Mouse (Mus musculus) layer of hippocampus, postnatal 25 days (tissue): ENCODE measurements around the gene Thy1. TPM values are rescaled to one million over a fixed set of nuclear protein-coding genes. Genes with fewer than 3 reads are reported as not detected.
A peak's percentile ranks its signal among the peaks of the same experiment; 100 is the strongest.

Experiments used
- DNase-seq, 2 experiments: peaks; one replicate each; pipeline ENCODE4 v3.0.0; 2022; ENCODE audit warnings: mixed read lengths in 2 of 2, low spot score in 1 of 2; ENCODE audit errors: extremely low spot score in 1 of 2
- total RNA-seq, 2 experiments: library from RNA; stranded (reverse); gene quantifications; 2 replicates each; pipeline ENCODE4 v1.2.3; 2021

Thy1 gene
- total RNA-seq = 100 to 1,000 TPM; 833 to 928 TPM

DNA sequence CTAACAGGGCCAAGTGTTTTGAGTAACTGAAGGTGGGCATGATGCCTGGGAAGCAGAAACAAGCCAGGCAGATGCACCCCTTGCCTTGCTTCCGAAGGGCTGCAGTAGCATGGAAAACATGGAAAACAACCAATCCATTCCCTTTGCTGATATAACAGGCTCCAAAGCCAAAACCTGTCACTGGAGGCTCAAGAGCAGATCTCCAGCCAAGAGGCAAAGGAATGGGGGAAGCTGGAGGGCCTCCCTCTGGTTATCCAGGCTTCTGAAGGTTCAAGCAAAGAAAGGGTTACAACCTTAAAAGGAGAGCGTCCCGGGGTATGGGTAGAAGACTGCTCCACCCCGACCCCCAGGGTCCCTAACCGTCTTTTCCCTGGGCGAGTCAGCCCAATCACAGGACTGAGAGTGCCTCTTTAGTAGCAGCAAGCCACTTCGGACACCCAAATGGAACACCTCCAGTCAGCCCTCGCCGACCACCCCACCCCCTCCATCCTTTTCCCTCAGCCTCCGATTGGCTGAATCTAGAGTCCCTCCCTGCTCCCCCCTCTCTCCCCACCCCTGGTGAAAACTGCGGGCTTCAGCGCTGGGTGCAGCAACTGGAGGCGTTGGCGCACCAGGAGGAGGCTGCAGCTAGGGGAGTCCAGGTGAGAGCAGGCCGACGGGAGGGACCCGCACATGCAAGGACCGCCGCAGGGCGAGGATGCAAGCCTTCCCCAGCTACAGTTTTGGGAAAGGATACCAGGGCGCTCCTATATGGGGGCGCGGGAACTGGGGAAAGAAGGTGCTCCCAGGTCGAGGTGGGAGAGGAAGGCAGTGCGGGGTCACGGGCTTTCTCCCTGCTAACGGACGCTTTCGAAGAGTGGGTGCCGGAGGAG, at the start of gene Thy1:
Thy1 (plus strand) TSS at position 549 of the 872 bp plus-strand sequence.
- peak; percentile 65 to 68 for DNase-seq

DNA sequence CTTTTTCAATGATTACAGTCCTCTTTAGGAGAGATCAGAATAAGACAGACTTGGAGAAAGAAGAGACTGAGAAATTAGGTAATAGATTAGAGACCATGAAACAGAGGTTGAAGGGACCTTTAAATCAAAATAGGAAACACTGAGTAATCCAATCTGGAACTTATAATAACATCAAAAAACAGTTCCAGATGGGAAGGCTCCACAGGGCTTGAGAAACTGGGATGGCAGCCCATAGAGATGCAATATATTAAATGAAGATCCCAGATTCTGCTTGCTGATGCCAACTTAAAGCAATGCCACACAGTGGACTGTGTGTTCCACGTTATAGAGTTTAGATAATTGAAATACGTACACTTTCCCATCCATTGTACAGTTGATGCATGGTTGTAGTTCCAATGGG, 45.5 kb upstream of the Thy1 start:
- no peak for DNase-seq

DNA sequence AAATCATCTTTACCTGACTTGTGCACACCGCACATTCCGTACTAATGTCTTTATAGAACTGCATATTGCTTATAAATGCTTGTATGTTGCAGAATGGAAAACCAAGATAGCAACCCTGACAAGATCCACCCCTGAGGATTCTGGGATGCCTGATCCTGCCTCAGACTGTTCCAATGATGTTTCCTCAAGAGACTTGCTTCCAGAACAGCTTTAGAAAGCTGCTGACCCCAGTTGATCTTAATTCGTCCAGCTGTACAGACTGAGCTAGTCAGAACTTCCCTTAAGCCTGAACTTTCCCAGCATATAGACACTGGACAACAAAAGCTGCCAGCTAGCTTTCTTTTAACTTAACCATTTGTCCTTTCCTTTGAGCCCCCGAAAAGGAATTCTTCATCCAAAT, 44.3 kb upstream of the Thy1 start:
- no peak for DNase-seq

DNA sequence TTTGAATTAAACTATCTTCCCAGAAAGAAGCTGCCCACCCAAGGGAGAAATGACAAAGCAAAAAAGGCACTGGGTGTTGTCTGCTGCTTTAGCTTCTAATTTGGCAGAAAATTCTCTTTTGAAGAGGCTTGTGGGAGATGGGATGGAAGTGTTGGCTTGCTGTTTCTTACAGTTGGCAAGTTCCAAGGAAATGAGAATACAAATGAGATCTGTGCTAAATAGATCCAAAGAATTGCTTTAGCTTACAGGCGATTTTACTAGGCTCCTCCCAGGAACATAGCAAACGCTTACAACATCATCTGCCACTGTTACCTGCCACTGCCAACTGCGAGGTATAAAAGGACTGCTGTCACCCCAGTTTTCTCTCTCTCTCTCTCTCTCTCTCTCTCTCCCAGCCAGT, 38.8 kb upstream of the Thy1 start:
- DNase-seq = no peak

DNA sequence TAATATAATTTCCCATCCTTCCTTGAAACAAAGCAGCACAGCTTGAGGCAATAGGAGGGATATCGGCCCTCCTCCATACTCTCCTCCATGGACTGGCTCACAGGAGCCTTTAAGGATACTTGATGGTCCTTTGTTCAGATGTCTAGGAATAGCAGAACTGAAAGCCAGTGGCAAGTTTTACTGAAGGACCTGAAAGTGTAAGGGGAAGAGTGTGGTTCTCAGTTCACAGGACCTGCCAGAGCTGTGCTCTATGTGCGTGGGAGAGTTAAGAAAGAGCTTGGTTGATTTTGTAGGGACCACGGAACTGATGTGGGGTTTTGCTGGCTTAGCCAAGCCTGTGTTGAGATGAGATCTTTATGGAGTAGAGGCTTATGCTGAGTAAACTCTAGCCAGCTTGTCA, 37.9 kb upstream of the Thy1 start:
- no peak for DNase-seq

DNA sequence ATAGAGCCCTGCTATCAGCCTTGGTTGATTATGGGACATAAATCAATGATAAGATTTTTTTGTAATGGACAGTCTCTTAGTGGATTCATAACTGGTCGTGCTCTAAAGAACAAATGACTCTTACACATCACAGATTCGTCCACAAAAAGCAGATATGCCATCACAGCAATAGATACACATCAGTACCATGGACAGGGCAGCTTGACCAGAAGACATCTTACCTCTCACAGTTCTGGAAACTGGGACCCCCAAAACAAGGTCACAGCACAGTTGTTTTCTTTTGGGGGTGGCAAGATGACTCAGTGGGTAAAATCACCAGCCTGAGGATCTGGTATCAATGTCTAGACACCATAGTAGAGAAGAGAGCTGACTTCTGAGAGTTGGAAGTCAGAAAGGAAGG, 35.9 kb upstream of the Thy1 start:
- no peak for DNase-seq

DNA sequence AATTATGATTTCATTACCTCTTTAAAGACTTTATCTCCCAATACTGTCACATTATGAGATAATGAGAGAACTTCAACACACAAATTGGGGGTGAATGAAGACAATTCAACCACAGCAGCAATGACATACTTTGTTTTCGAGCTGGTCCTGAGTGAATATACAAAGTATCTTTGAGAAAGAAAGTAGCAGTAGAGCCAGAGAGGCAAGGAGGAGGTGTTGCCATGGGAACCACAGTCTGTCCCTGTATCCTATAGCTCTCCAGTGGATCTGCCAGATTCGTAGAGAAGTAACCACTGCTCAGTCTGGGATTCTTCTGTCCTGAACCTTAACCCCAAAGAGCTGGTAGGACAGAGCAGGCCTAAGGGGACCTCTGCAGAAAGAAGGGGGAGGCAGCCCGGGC, 35.2 kb upstream of the Thy1 start:
- DNase-seq = no peak

DNA sequence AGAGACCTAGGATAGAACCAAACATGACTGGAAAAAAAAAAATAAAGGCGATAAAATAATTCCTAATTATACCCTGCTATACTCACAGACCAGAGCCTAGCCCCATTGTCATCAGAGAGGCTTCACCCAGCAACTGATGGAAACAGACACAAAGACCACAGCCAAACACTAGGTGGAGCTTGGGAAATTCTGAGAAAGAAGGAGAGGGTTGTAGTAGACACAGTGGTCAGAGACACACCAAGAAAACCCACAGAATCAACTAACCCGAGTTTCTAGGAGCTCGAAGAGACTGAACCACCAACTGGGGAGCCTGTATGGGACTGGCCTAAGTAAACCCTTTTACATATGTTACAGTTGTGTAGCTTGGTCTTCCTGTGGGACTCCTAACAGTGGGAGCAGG, 32.3 kb upstream of the Thy1 start:
- DNase-seq = no peak

DNA sequence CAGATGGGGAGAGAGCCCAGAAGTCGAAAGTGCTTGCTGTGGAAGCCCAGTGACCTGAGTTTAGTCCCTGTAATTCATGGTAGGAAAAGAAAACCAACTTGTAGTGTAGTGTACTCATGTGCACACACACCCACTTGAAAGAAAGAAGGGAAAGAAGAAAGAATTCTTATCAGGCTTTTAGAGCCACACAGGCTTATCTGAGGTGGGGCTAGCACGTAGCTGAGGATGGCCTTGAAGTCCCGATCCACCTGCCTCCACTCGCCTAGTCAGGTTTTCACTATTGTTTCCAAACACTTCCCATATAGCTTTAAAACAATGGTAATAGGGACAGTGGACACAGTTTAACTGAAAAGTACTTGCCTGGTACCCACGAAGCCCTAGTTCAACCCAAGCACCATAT, 31.5 kb upstream of the Thy1 start:
- no peak for DNase-seq

DNA sequence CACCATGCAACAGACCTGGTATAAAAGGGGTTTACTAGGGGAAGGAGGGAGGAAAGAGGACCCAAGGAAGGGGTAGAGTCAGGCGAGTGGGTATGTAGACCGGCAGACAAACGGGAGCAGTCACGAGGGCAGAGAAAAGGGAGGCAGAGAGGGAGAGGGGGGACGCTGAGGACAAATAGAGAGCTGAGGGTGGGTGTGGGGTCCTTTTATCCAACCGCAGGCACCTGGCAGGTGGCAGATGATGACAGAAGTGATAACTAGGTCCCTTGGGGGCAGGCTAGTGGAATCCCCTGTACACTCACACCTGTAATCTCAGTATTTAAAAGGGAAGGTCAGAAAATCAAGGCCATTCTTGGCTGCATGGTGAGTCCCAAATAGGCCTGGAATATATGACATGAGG, 31.0 kb upstream of the Thy1 start:
- no peak for DNase-seq

DNA sequence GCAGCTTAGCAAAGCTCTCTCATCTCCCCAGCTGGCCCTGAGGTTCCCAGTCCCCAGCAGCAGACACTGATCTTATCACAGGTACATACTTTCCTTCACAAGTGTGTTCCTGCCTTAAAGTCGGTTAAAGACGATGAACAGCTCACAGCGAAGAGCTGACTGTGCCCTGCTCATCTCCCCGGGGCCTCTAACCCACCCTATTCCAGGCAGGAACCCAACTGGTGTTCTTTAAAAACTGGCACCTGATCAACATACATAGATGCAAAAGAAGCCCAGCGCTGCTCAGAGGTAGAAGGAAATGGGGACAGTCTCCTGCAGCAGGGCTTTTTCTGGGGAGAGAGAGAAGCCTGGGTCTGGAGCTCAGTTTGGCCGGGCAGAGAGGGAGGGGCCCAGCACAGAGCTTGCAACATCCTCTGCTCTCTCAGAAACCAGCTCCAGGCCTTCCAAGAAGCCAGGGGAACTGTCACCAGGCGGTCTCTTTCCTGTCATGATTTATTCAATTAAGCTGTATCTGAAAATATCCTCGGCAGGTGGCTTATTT, 30.4 kb upstream of the Thy1 start:
- no peak for DNase-seq

DNA sequence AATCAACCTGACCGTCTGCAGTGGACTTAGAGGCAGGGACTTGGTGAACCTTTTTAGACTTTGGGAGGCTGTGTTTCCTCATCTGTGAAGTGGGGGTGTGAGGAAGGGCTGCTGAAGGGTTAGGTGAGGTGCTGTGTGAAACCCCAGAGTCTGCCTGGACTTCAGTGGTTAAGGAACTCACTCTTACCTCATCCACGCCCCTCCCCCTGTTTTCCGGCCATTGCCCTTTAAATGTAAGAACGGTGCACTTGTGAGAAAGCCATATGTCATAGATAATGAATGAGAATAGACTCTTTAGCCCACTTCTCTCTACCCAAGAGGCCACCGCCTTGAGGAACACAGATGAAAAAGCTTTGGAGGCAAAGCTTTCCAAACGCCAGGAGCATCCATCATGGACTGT, 29.4 kb upstream of the Thy1 start:
- DNase-seq = no peak

DNA sequence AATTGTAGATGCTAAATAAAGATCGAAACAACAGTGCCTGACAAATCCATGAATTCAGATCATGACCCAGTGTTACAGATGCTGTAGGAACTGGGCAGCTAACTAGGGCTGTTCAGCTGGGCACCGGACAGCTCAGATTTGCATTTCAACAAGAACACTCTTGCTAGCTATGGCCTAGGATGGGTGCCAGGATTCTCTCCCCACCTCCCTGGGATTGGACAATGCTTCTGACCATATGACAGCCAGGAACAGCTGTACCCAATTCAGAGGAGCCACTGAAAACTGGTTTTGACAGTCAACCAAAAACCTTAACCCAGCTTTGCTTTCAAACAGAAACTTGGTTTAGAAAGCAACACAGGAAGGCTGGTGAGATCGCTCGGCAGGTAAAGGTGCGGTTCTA, 26.9 kb upstream of the Thy1 start:
- DNase-seq = no peak

DNA sequence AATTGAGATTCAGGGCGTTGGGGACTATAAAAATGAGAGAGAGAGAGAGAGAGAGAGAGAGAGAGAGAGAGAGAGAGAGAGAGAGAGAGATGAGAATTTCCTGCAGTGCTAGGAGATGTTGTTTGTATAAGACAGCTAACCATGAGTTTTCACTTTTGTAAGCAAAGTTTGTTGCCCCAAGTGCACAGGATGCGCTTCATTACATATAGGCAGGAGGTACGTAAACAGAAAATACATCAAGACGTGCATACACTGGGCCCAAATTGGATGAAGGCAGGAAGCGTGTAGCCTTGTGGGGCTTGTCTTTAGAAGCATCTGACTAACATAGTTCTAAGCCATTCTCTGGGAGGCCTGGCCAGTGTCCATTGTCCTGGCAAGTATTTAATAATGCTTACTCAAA, 25.3 kb upstream of the Thy1 start:
- DNase-seq = no peak

DNA sequence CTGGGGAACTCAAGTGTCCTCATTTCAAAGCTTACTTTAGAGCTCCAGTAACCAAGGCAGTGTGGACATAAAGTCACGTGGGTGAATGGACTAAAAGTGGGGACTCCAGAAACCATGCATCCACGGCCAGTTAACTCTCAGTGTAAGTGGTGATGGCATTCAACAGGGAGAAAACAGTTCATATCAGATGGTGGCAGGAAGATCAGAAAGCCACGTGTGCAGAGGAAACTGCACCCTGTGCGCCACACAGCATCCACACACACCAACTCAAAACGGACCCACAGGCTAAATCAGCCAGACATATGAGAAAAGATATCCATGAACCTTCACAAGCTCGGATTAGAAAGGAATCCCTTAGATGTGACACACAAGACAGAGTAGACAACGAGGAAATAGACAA, 23.2 kb upstream of the Thy1 start:
- DNase-seq = no peak

DNA sequence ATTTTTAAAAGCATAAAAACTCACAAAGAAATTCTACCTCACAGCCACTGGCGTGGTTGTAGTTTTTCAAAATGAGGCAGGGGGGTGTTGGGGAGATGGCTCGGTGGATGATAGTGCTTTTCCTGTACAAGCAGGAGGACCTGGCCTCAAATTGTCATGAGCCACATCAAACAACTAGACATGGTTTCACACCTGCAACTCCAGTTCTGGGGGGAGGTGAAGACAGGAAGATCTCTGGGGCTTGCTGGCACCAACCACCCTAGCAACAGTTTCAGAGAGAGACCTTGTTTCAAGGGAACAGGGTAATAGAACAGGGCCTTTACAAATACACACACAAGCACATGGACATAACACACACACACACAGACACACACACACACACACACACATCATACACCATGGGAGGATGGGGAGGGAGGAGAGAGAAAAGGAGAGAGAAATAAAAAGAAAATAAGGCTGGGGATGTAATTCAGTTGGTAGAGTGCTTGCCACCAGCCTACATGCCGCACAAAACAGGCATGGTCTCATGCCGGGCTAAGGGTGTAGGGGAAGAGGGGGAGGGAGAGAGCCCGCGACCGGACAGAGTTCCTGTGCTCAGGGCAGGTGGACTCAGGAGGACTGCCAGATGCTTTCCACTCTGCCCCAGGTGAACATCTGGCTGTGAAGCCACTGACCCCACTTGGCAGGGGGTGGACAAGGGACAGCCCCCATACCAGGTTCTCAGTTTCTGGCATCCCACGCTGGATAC, 20.9 kb upstream of the Thy1 start:
- DNase-seq = no peak

DNA sequence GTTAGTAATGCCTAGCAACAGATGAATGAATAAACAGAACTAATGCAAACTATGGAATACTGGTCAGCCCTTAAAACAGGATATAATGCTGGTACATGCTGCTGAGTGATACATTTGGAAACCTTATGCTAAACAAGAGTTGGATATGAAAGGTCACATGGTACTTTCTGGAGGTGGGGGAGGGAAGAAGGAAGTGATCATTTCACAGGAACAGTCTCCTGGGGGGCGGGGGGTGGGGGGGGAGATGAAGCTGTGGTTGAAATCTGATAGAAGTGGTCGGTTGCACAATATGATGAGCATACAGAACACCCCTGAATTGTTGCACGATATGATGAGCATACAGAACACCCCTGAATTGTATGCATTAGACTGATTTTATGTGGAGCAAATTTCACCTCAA, 19.1 kb upstream of the Thy1 start:
- DNase-seq = no peak

DNA sequence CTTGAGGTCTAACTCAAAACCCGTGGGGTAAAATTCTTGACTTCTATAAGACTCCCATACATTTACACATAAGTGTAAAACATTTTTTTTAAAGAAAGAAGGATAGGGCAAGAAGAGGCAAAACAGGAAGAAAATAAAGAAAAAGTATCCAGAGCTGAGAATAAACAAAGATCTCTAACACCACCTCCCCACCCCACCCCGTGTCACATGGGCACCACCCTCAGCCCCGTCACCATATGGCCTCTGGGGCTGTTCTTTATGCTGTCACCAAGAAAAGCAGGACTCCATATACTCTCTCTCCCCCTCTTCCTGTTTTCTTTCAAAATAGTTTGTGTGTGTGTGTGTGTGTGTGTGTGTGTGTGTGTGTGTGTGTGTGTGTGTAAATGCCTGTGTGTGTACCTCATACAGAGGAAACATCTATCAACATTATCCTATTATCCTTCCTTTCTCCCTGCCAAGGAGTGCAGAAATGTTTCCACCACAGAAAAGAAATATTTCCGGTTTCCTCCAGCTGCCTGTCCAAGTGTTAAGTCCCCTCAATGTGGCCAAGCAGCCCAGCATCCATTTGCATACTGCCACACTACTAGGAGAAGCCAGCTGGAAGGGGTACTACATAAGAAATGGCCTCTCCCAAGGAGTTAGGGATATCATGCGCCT, 13.5 kb upstream of the Thy1 start:
- DNase-seq = no peak

DNA sequence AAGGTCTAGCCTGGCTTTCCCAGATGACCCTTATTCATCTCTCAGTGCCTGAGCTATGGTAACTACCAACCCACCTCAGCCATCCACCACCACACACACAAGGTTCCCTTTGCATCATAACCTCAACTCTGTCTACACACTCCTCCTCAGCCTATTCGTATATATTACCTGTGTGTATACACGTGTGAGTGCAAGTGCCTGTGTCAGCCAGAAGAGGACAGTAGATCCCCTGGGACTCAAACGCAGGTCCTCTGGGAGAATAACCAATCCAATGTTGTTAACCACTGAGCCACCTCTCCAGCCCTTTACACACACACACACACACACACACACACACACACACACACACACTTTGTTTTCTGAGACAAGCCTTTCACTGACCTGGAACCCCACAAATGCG, 12.5 kb upstream of the Thy1 start:
- no peak for DNase-seq

DNA sequence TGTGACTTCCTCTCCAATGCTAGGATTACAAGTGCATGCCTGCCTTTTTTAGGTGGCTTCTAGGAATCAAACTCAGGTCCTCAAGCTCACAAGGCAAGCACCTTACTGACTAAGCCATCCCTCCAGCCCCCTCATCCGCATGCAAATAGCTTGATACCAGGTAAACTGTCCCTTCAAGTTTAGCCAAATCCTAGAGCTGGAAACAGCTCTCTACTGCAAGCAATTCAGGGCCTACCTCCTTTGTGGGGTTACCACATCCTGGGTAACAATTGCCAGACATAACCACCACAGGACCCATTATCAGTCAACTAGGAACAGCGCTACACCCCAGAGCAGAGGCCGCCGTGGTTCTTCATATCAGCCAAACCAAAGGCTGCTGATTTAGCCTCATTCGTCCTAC, 12.1 kb upstream of the Thy1 start:
- DNase-seq = no peak

DNA sequence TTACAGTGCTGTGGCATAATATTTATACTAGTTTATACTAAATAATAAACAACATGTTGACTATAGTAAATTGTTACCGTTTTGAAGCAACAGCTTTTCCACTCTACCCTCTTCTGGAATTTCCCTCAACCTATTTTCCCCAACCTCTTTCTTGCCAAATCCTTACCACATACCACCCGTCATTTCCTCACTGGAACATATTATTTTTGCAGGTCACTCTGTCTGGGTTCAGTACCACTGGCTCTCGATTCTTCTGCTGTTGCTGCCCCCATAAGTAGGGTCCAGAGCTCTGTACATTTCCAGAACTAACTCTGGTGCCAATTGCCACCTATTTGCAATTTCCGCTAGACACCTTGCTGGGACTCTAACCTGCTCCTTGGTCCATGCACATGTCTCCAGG, 11.2 kb upstream of the Thy1 start:
- DNase-seq = no peak
